Mouse (Mus musculus) CH12.LX (cell line): ENCODE data around the gene Cd36. TPM values are rescaled to one million over a fixed set of nuclear protein-coding genes. Genes with fewer than 3 reads are reported as not detected.

Experiments
- DNase-seq: peaks from one replicate; pipeline ENCODE4 v3.0.0-alpha.2; 2013; ENCODE audit errors: extremely low read depth
- H3K27ac ChIP-seq: 2 replicates; pipeline ENCODE4 v1.5.1; 2012; ENCODE audit warnings: low read depth, mild to moderate bottlenecking, control low read depth, moderate library complexity; ENCODE audit not compliant: insufficient read depth
- H3K27me3 ChIP-seq: replicated peaks from 2 replicates; pipeline ENCODE3; 2012; ENCODE audit warnings: inconsistent platforms
- H3K36me3 ChIP-seq, 2 experiments: replicated peaks in 1 of 2; 2 replicates each; pipeline versions ENCODE3 to v1.6.1; 2012; ENCODE audit warnings: inconsistent platforms in 1 of 2, low read length in 1 of 2, mild to moderate bottlenecking in 1 of 2, mixed read lengths in 1 of 2, moderate library complexity in 1 of 2; ENCODE audit not compliant: control insufficient read depth in 1 of 2, insufficient read depth in 1 of 2
- H3K4me1 ChIP-seq, 2 experiments: 2 replicates each; pipeline ENCODE4 v1.6.1; 2012; ENCODE audit warnings: inconsistent platforms in 1 of 2, moderate library complexity in 1 of 2; ENCODE audit not compliant: insufficient read depth in 2 of 2, control insufficient read depth in 1 of 2
- H3K4me2 ChIP-seq: 2 replicates; pipeline ENCODE4 v1.6.1; 2012; ENCODE audit warnings: low read depth, mild to moderate bottlenecking, control low read depth; ENCODE audit not compliant: poor library complexity, insufficient read depth, severe bottlenecking
- H3K4me3 ChIP-seq, 3 experiments: fragments of 150-350 bp in 1 of 3; sonication (generic) in 1 of 3; replicated peaks in 1 of 3; 2 replicates each; pipeline versions ENCODE3 to v1.5.1; 2011 to 2012; ENCODE audit warnings: low read depth in 2 of 3, low read length in 2 of 3, mild to moderate bottlenecking in 2 of 3, moderate library complexity in 2 of 3, control low read depth in 1 of 3, improper control_type of control experiment in 1 of 3, inconsistent platforms in 1 of 3, mixed read lengths in 1 of 3; ENCODE audit not compliant: poor library complexity in 1 of 3
- H3K79me2 ChIP-seq: replicated peaks from 2 replicates; pipeline ENCODE4 v1.6.1; 2012; ENCODE audit warnings: mild to moderate bottlenecking, moderate library complexity; ENCODE audit not compliant: control insufficient read depth, poor library complexity, insufficient read depth, severe bottlenecking; ENCODE audit errors: extremely low read depth
- H3K9ac ChIP-seq: 2 replicates; pipeline ENCODE4 v1.6.1; 2012; ENCODE audit warnings: low read depth, mild to moderate bottlenecking, control low read depth, moderate library complexity; ENCODE audit not compliant: insufficient read depth
- H3K9me3 ChIP-seq: replicated peaks from 2 replicates; pipeline ENCODE3; 2012; ENCODE audit warnings: low read length, inconsistent platforms, mixed read lengths
- CHD1 ChIP-seq: IDR thresholded peaks from 2 replicates; pipeline ENCODE4 v1.6.1; 2012; ENCODE audit warnings: low read depth, low read length, improper control_type of control experiment, inconsistent platforms
- EP300 ChIP-seq: IDR thresholded peaks from 2 replicates; pipeline ENCODE4 v1.6.1; 2011; ENCODE audit warnings: low read length, improper control_type of control experiment
- ETS1 ChIP-seq: conservative IDR thresholded peaks from 2 replicates; pipeline ENCODE4 v1.6.1; 2012; ENCODE audit warnings: low read depth, mild to moderate bottlenecking, inconsistent platforms, low read length, improper control_type of control experiment, moderate library complexity
- IRF4 ChIP-seq: IDR thresholded peaks from 2 replicates; pipeline ENCODE4 v1.6.1; 2014; ENCODE audit warnings: low read depth, mild to moderate bottlenecking, inconsistent platforms, low read length, improper control_type of control experiment
- JUN ChIP-seq: IDR thresholded peaks from 2 replicates; pipeline ENCODE4 v1.6.1; 2011; ENCODE audit warnings: low read depth, mild to moderate bottlenecking, low read length, improper control_type of control experiment, moderate library complexity; ENCODE audit not compliant: insufficient read depth
- MAX ChIP-seq: IDR thresholded peaks from 2 replicates; pipeline ENCODE4 v1.6.1; 2011; ENCODE audit warnings: low read length, improper control_type of control experiment
- MAZ ChIP-seq: IDR thresholded peaks from 2 replicates; pipeline ENCODE4 v1.6.1; 2012; ENCODE audit warnings: low read depth, mild to moderate bottlenecking, inconsistent platforms, low read length, improper control_type of control experiment, moderate library complexity
- MYC ChIP-seq: IDR thresholded peaks from 2 replicates; pipeline ENCODE4 v1.6.1; 2011; ENCODE audit warnings: low read depth, mild to moderate bottlenecking, improper control_type of control experiment, low read length
- NRF1 ChIP-seq: IDR thresholded peaks from 2 replicates; pipeline ENCODE4 v1.6.1; 2014; ENCODE audit warnings: low read depth, mild to moderate bottlenecking, inconsistent platforms, low read length, improper control_type of control experiment, moderate library complexity
- PAX5 ChIP-seq: IDR thresholded peaks from 2 replicates; pipeline ENCODE4 v1.6.1; 2012; ENCODE audit warnings: low read length, inconsistent platforms, mixed read lengths
- POLR2A ChIP-seq: IDR thresholded peaks from 2 replicates; pipeline ENCODE4 v1.6.1; 2011; ENCODE audit warnings: low read depth, mild to moderate bottlenecking, improper control_type of control experiment, low read length
- POLR2AphosphoS2 ChIP-seq: IDR thresholded peaks from 2 replicates; pipeline ENCODE4 v1.6.1; 2011; ENCODE audit warnings: low read depth, low read length, improper control_type of control experiment
- SMC3 ChIP-seq: IDR thresholded peaks from 2 replicates; pipeline ENCODE4 v1.6.1; 2011; ENCODE audit warnings: low read depth, low read length, improper control_type of control experiment
- TBP ChIP-seq: conservative IDR thresholded peaks from 2 replicates; pipeline ENCODE4 v1.6.1; 2011; ENCODE audit warnings: low read depth, low read length, improper control_type of control experiment
- UBTF ChIP-seq: IDR thresholded peaks from 2 replicates; pipeline ENCODE4 v1.6.1; 2012; ENCODE audit warnings: low read depth, mild to moderate bottlenecking, inconsistent platforms, low read length, improper control_type of control experiment, moderate library complexity
- ZKSCAN1 ChIP-seq: IDR thresholded peaks from 2 replicates; pipeline ENCODE4 v1.6.1; 2012; ENCODE audit warnings: low read depth, inconsistent platforms, low read length, improper control_type of control experiment, borderline replicate concordance
- ZNF384 ChIP-seq: IDR thresholded peaks from 2 replicates; pipeline ENCODE4 v1.6.1; 2012; ENCODE audit warnings: low read depth, low read length, improper control_type of control experiment, inconsistent platforms
- dilution Hi-C: fragments of 300-500 bp; cut with MboI; formaldehyde crosslinking; loops from 2 replicates; pipeline ENCODE4 v1.14.3; 2020; ENCODE audit warnings: low sequenced_read_pairs; ENCODE audit not compliant: extremely low pct_unique_long_range_greater_than_20kb, extremely low pct_ligation_motif_present
- in situ Hi-C: fragments of 300-500 bp; cut with MboI; formaldehyde crosslinking; loops from 3 replicates; pipeline ENCODE4 v1.14.3; 2019; ENCODE audit warnings: low sequenced_read_pairs, low pct_ligation_motif_present, low pct_unique_long_range_greater_than_20kb, mixed read lengths
- polyA plus RNA-seq: library from polyadenylated mRNA; unstranded; fragments of >175 nt; gene quantifications from 2 replicates; pipeline ENCODE4 v1.2.1, GENCODE M21; 2012; ENCODE audit warnings: low read depth; ENCODE audit not compliant: insufficient read length
- total RNA-seq, 2 experiments: library from RNA; depleted of rRNA; stranded (reverse); fragments of 300-350 nt in 1 of 2; fragments of >200 nt in 1 of 2; gene quantifications; 2 replicates each; pipeline ENCODE4 v1.2.3; 2012 to 2014

Gene Cd36
- total and polyA plus RNA-seq, 3 experiments = 145 to 690 (median 608) TPM

GRCm38 (mm10) chr5:17893577-17894172 lies 5.1 kb upstream of the Cd36 start:
- Histone ChIP-seq H3K9ac (no peak overlapping the region), H3K27me3 (no peaks in the 10 kb centered on the region), H3K27ac (no peak overlapping the region), H3K36me3 (no peaks in the 10 kb centered on the region), H3K79me2 (no peaks in the 10 kb centered on the region), H3K4me1 (no peaks in the 10 kb centered on the region), H3K4me2 (no peak overlapping the region), H3K9me3 (no peaks in the 10 kb centered on the region), H3K4me3 (no peak overlapping the region)
- no peak for DNase-seq
- dilution Hi-C loops (no loop called here), in situ Hi-C loops (no loop called here)
- TF ChIP-seq IRF4 (no peak), ZKSCAN1 (no peak), MAZ (no peak), MAX (no peak), SMC3 (no peak), EP300 (no peak)

GRCm38 (mm10) chr5:17889291-17889690 lies 690 bp upstream of the Cd36 start:
- Histone ChIP-seq H3K27ac (no peak overlapping the region), H3K4me2 (no peak overlapping the region), H3K79me2 (no peaks in the 10 kb centered on the region), H3K36me3 (no peaks in the 10 kb centered on the region), H3K9ac (no peak overlapping the region), H3K4me3 (no peak overlapping the region), H3K27me3 (no peaks in the 10 kb centered on the region), H3K9me3 (no peaks in the 10 kb centered on the region), H3K4me1 (no peaks in the 10 kb centered on the region)
- dilution Hi-C loops = no loop called here
- DNase-seq = no peak
- TF ChIP-seq PAX5 (no peak), EP300 (no peak), NRF1 (no peak), JUN (no peak)
- in situ Hi-C loops = no loop called here

GRCm38 (mm10) chr5:17886377-17886776 lies 2.2 kb downstream of the Cd36 start:
- Histone ChIP-seq H3K4me1 (no peaks in the 10 kb centered on the region), H3K27ac (no peak overlapping the region), H3K9me3 (no peaks in the 10 kb centered on the region), H3K36me3 (no peaks in the 10 kb centered on the region), H3K4me3 (no peak overlapping the region), H3K4me2 (no peak overlapping the region), H3K79me2 (no peaks in the 10 kb centered on the region), H3K27me3 (no peaks in the 10 kb centered on the region), H3K9ac (no peak overlapping the region)
- in situ Hi-C loops = no loop called here
- TF ChIP-seq CHD1 (no peak), UBTF (no peak), POLR2A (no peak), JUN (no peak), ZNF384 (no peak), MAX (no peak), TBP (no peak), MYC (no peak), ETS1 (no peak), POLR2AphosphoS2 (no peak)
- dilution Hi-C loops = no loop called here
- DNase-seq = no peak
